Mouse (Mus musculus): Measurements from ENCODE around the gene Gm2431.

DNA sequence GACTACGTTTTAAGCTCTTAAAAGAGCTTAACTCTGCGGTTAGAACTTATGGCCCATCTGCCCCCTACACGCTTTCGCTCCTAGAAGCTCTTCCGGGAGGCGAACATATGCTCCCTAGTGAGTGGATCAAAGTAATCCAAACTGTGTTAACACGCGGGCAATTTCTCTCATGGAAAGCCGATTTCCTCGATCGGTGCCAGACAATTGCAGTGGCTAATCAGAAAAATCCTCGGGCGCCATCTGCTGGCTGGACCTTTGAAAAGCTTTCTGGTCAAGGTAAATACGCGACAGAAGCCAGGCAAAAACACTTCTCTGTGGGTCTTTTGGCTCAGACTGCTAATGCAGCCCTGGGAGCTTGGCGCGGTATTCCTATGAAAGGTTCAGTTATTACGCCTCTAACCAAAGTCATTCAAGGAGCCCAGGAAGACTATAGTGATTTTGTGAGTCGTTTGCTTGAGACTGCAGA, 26.5 kb upstream of the Gm2431 start:
- TF ChIP-seq CTCF (IDR thresholded peaks at IDR 0.05; ENCODE audit: borderline replicate concordance, insufficient read depth, low read depth, low read length), result peak; percentile 51; the same call in 1 of the 2 replicates
- TF ChIP-seq POLR2A (IDR thresholded peaks at IDR 0.05; ENCODE audit: borderline replicate concordance, insufficient read depth, low read length), result no peak

All from cerebellum, adult 2 months (tissue).